Mouse (Mus musculus) stomach, postnatal 0 days (tissue): Measurements from ENCODE around the gene Nudt22. TPM values are rescaled to one million over a fixed set of nuclear protein-coding genes. Genes with fewer than 3 reads are reported as not detected.
A peak's percentile ranks its signal among the peaks of the same experiment; 100 is the strongest.

Source experiments
- ATAC-seq: fragments of 200-750 bp; cut with Nextera tagmentation; 2 replicates; pipeline ENCODE4 v1.8.0; 2017; ENCODE audit not compliant: low FRiP score, low TSS enrichment
- DNase-seq: peaks from one replicate; pipeline ENCODE4 v3.0.0-alpha.2; 2016; ENCODE audit warnings: low spot score
- H3K27ac ChIP-seq: fragments of 300-500 bp; sonication (generic); replicated peaks from 2 replicates; pipeline ENCODE4 v1.5.1; 2014; ENCODE audit warnings: mild to moderate bottlenecking, control low read depth
- H3K27me3 ChIP-seq: fragments of 300-500 bp; sonication (generic); 2 replicates; pipeline ENCODE4 v1.6.1; 2014; ENCODE audit warnings: low read length; ENCODE audit not compliant: control insufficient read depth, insufficient read depth
- H3K36me3 ChIP-seq: fragments of 300-500 bp; sonication (generic); 2 replicates; pipeline ENCODE4 v1.6.1; 2014; ENCODE audit warnings: low read length, mixed read lengths; ENCODE audit not compliant: control insufficient read depth, insufficient read depth
- H3K4me1 ChIP-seq: fragments of 300-500 bp; sonication (generic); replicated peaks from 2 replicates; pipeline ENCODE4 v1.6.1; 2014; ENCODE audit warnings: antibody characterized with exemption; ENCODE audit not compliant: control insufficient read depth, insufficient read depth
- H3K4me2 ChIP-seq: fragments of 300-500 bp; sonication (generic); replicated peaks from 2 replicates; pipeline ENCODE4 v1.6.1; 2014; ENCODE audit warnings: low read depth, mild to moderate bottlenecking, control low read depth, moderate library complexity
- H3K4me3 ChIP-seq: fragments of 300-500 bp; sonication (generic); 2 replicates; pipeline ENCODE4 v1.5.1; 2014; ENCODE audit warnings: low read depth, low read length, control low read depth
- H3K9ac ChIP-seq: fragments of 300-500 bp; sonication (generic); 2 replicates; pipeline ENCODE4 v1.6.1; 2014; ENCODE audit warnings: mild to moderate bottlenecking, low read length, control low read depth, mixed read lengths
- H3K9me3 ChIP-seq: fragments of 300-500 bp; sonication (generic); 2 replicates; pipeline ENCODE4 v1.6.1; 2016; ENCODE audit warnings: low read length; ENCODE audit not compliant: control insufficient read depth
- CTCF ChIP-seq: IDR thresholded peaks from 2 replicates; pipeline ENCODE4 v1.5.1; 2016; ENCODE audit warnings: antibody characterized with exemption, low read depth, mild to moderate bottlenecking, moderate library complexity
- EP300 ChIP-seq: optimal IDR thresholded peaks from 2 replicates; pipeline ENCODE3; 2016; ENCODE audit warnings: antibody characterized with exemption
- WGBS: fragments of 180-500 bp; shearing (Covaris S2); extraction: QIAGEN DNeasy Blood & Tissue Kit; methylation state at CpG from one replicate; pipeline ENCODE4 v1.1.7; 2014; 5-methylcytosine and 5-hydroxymethylcytosine counted together
- polyA plus RNA-seq: library from polyadenylated mRNA; unstranded; fragments of >200 nt; fragmentation: Nextera tagmentation; extraction: Ambion mirVana; gene quantifications from 2 replicates; pipeline ENCODE4 v1.2.1, GENCODE M21; 2015

The Nudt22 gene
- polyA plus RNA-seq, 1 experiment from 2014 or later = 21.1 TPM

- WGBS = under 1% methylated on average over 38 of the region's 38 CpGs
- Histone ChIP-seq H3K36me3 (peaks cover 6% of the 10 kb centered on the region), H3K4me2 (peak within 1 kb of the TSS; percentile 84), H3K9me3 (no peaks in the 10 kb centered on the region), H3K4me1 (peaks cover 8% of the 10 kb centered on the region; the same call in 1 of the 2 replicates), H3K4me3 (peak within 1 kb of the TSS; percentile 64), H3K27me3 (no peaks in the 10 kb centered on the region), H3K27ac (peak within 1 kb of the TSS; percentile 82), H3K9ac (peak within 1 kb of the TSS; percentile 77)
- DNase-seq (peak; percentile 99), ATAC-seq (peak; percentile 88)
- TF ChIP-seq EP300 (no peak), CTCF (no peak)
These were observed 15.4 kb downstream of the Nudt22 start, which contains the start of gene Fkbp2 for GRCm38 (mm10) chr19:6980381-6981093. Gene Fkbp2 (minus strand): TSS chr19:6980501.

GRCm38 (mm10) chr19:6979486-6980380, 16.2 kb downstream of the Nudt22 start:
- DNase-seq (peak; percentile 100), ATAC-seq (peak; percentile 92)
- H3K4me2 ChIP-seq = peak overlapping the region; percentile 84
- TF ChIP-seq CTCF (peak; percentile 75), EP300 (no peak)
- WGBS = under 1% methylated on average over 55 of the region's 59 CpGs
- peaks cover 8% of the 10 kb centered on the region; the same call in 1 of the 2 replicates for H3K4me1 ChIP-seq
- peaks cover 6% of the 10 kb centered on the region for H3K36me3 ChIP-seq
- H3K27ac ChIP-seq = peak overlapping the region; percentile 82
- peak overlapping the region; percentile 64 for H3K4me3 ChIP-seq
- peak overlapping the region; percentile 77 for H3K9ac ChIP-seq
- H3K27me3 ChIP-seq = no peaks in the 10 kb centered on the region
- no peaks in the 10 kb centered on the region for H3K9me3 ChIP-seq

GRCm38 (mm10) chr19:6979001-6979479, 16.9 kb downstream of the Nudt22 start:
- peaks cover 8% of the 10 kb centered on the region; the same call in 1 of the 2 replicates for H3K4me1 ChIP-seq
- H3K9ac ChIP-seq = peak overlapping the region; percentile 67
- no peaks in the 10 kb centered on the region for H3K27me3 ChIP-seq
- WGBS = 5% methylated on average over 11 of the region's 11 CpGs
- H3K9me3 ChIP-seq = no peaks in the 10 kb centered on the region
- TF ChIP-seq CTCF = no peak
- TF ChIP-seq EP300 = no peak
- peak overlapping the region; percentile 84 for H3K4me2 ChIP-seq
- DNase-seq (no peak), ATAC-seq (no peak)
- peak overlapping the region; percentile 81 for H3K27ac ChIP-seq
- peaks cover 6% of the 10 kb centered on the region for H3K36me3 ChIP-seq
- peak overlapping the region; percentile 64 for H3K4me3 ChIP-seq

- Histone ChIP-seq H3K36me3 (peaks cover 6% of the 10 kb centered on the region), H3K4me3 (peak overlapping the region; percentile 64; the same call in 1 of the 2 replicates), H3K27ac (no peak overlapping the region), H3K9ac (0 out of 2 replicates have a peak overlapping the region, but pooled peaks have one; percentile 27), H3K27me3 (no peaks in the 10 kb centered on the region), H3K9me3 (no peaks in the 10 kb centered on the region), H3K4me1 (peaks cover 8% of the 10 kb centered on the region; the same call in 1 of the 2 replicates), H3K4me2 (peak overlapping the region; percentile 84)
- TF ChIP-seq EP300 (no peak), CTCF (no peak)
- WGBS = 35% methylated on average over 3 of the region's 3 CpGs
- no peak for ATAC-seq
- no peak for DNase-seq
These were observed 17.3 kb downstream of the Nudt22 start for GRCm38 (mm10) chr19:6978639-6978974.

GRCm38 (mm10) chr19:6977759-6978638, 17.9 kb downstream of the Nudt22 start:
- peak overlapping the region; percentile 27; the same call in 1 of the 2 replicates for H3K9ac ChIP-seq
- peak overlapping the region; percentile 84; the same call in 1 of the 2 replicates for H3K4me2 ChIP-seq
- TF ChIP-seq CTCF (no peak), EP300 (no peak)
- 77% methylated on average over 13 of the region's 13 CpGs for WGBS
- H3K27ac ChIP-seq = no peak overlapping the region
- DNase-seq = no peak
- peaks cover 8% of the 10 kb centered on the region; the same call in 1 of the 2 replicates for H3K4me1 ChIP-seq
- peaks cover 6% of the 10 kb centered on the region for H3K36me3 ChIP-seq
- H3K4me3 ChIP-seq = no peak overlapping the region
- ATAC-seq = no peak
- H3K27me3 ChIP-seq = no peaks in the 10 kb centered on the region
- no peaks in the 10 kb centered on the region for H3K9me3 ChIP-seq
